In genomic region chr3:87970184-87970938, GRCm38 (mm10) we compare ENCODE assay signal across 8 mouse cellular contexts. TPM values are rescaled to one million over a fixed set of nuclear protein-coding genes. Genes with fewer than 3 reads are reported as not detected.
DNase-seq lines count a peak whose midpoint lies in the region; ATAC-seq and TF ChIP-seq lines count a peak whose summit lies in the region.

No protein-coding gene starts in this region.

- TF ChIP-seq POLR2A in spleen, adult 2 months (IDR thresholded peaks at IDR 0.05; ENCODE audit: low read depth, low read length): no peak

- peaks cover 32% of the 10 kb centered on the region for H3K27me3 ChIP-seq in heart, postnatal 0 days (ENCODE audit: control insufficient read depth, insufficient read depth, low read length)
- H3K27me3 ChIP-seq in spleen, adult 2 months (ENCODE audit: control insufficient read depth, insufficient read depth, low read length): peaks cover 16% of the 10 kb centered on the region

- ATAC-seq in frontal cortex, adult (ENCODE audit: low TSS enrichment): 0 out of 2 replicates have a peak, but pooled peaks have one; percentile 32
- ATAC-seq in heart, postnatal 0 days (ENCODE audit: insufficient read depth, low read depth): no peak

- H3K4me1 ChIP-seq in heart, postnatal 0 days (ENCODE audit: control insufficient read depth, insufficient read depth): 0 out of 2 replicates have a peak, but pooled peaks cover 11% of the 10 kb centered on the region
- H3K4me1 ChIP-seq in spleen, adult 2 months (ENCODE audit: control insufficient read depth, insufficient read depth, insufficient read length): peaks cover 9% of the 10 kb centered on the region

- peak; percentile 75 for TF ChIP-seq CTCF in heart, postnatal 0 days (IDR thresholded peaks at IDR 0.05; ENCODE audit: low read depth)
- peak; percentile 52; the same call in 1 of the 2 replicates for TF ChIP-seq CTCF in spleen, adult 2 months (IDR thresholded peaks at IDR 0.05; ENCODE audit: extremely low read depth, insufficient read depth, insufficient read length, insufficient replicate concordance)

- peak overlapping the region; percentile 59 for H3K4me3 ChIP-seq in heart, postnatal 0 days (ENCODE audit: low read depth, low read length)
- peak overlapping the region; percentile 29; the same call in 1 of the 2 replicates for H3K4me3 ChIP-seq in spleen, adult 2 months (ENCODE audit: extremely low read depth, insufficient read depth, insufficient read length)

- 0 out of 2 replicates have a peak overlapping the region, but pooled peaks have one; percentile 4 for H3K27ac ChIP-seq in heart, postnatal 0 days (ENCODE audit: low read depth)
- H3K27ac ChIP-seq in spleen, adult 2 months (ENCODE audit: insufficient read depth, low read length): no peak overlapping the region

- no peaks in the 10 kb centered on the region for H3K36me3 ChIP-seq in heart, postnatal 0 days (replicated peaks; ENCODE audit: control insufficient read depth, insufficient read depth, low read length)
- H3K36me3 ChIP-seq in spleen, adult 2 months (ENCODE audit: control insufficient read depth, insufficient read depth, low read length): no peaks in the 10 kb centered on the region

- H3K9me3 ChIP-seq in heart, postnatal 0 days (replicated peaks; ENCODE audit: control insufficient read depth, low read length): no peaks in the 10 kb centered on the region

- no peak for TF ChIP-seq EP300 in heart, postnatal 0 days (IDR thresholded peaks at IDR 0.05; ENCODE audit: low read depth)

- no peak for DNase-seq in frontal cortex, postnatal 25 days (ENCODE audit: low spot score in 2 of 2)
- DNase-seq in MN1 (ENCODE audit: low spot score): peak; percentile 78
- DNase-seq in embryo, embryonic 11.5 days (ENCODE audit: low read depth, low spot score): peak; percentile 71
- peak; percentile 49 for DNase-seq in heart, postnatal 0 days (ENCODE audit: low spot score)
- peak; percentile 47 to 78 for DNase-seq in kidney, postnatal 36 days
- DNase-seq in lung, postnatal 4 days: peak; percentile 39 to 74
- DNase-seq in spleen, adult 2 months (ENCODE audit: low read depth in 1 of 2, low spot score in 2 of 2): peak; percentile 34 to 36

- H3K9ac ChIP-seq in heart, postnatal 0 days (replicated peaks; ENCODE audit: low read depth, low read length): peak overlapping the region; percentile 66

- 2% methylated on average over 21 of the region's 21 CpGs for WGBS in heart, postnatal 0 days
- 4% methylated on average over 21 of the region's 21 CpGs for WGBS in spleen, adult 2 months

- peak overlapping the region; percentile 73 for H3K4me2 ChIP-seq in heart, postnatal 0 days (ENCODE audit: low read depth, low read length)

RNA-seq across cellular contexts. Expression of gene Nes, which starts 0.5 kb away (rescaled TPM):
- total RNA-seq in heart, postnatal 0 days (2014; rRNA removed; ENCODE audit: low replicate concordance): 17.2 and 35.7 TPM in 2 replicates
- 9.1 and 9.9 TPM in 2 replicates for polyA plus RNA-seq in heart, postnatal 0 days (2015; fragmentation: Nextera tagmentation; extraction: Ambion mirVana)
- 1.2 and 1.7 TPM in 2 replicates for polyA plus RNA-seq in spleen, adult 2 months (2012; rRNA removed)

RNA-seq across cellular contexts. Expression of gene Crabp2, which starts 21.9 kb away (rescaled TPM):
- 0.53 TPM in 1 of 2 replicates, not detected in the other for total RNA-seq in heart, postnatal 0 days (2014; rRNA removed; ENCODE audit: low replicate concordance)
- polyA plus RNA-seq in heart, postnatal 0 days (2015; fragmentation: Nextera tagmentation; extraction: Ambion mirVana): 0.37 and 0.62 TPM in 2 replicates
- polyA plus RNA-seq in spleen, adult 2 months (2012; rRNA removed): 0.08 TPM in 1 of 2 replicates, not detected in the other

RNA-seq across cellular contexts. Expression of gene Bcan, which starts 29.7 kb away (rescaled TPM):
- total RNA-seq in heart, postnatal 0 days (2014; rRNA removed; ENCODE audit: low replicate concordance): not detected in 2 replicates
- 0.04 TPM in 1 of 2 replicates, not detected in the other for polyA plus RNA-seq in heart, postnatal 0 days (2015; fragmentation: Nextera tagmentation; extraction: Ambion mirVana)
- polyA plus RNA-seq in spleen, adult 2 months (2012; rRNA removed): 0.11 TPM in 1 of 2 replicates, not detected in the other

RNA-seq across cellular contexts. Expression of gene Rrnad1, which starts 39.8 kb away (rescaled TPM):
- 14.5 and 56.8 TPM in 2 replicates for total RNA-seq in heart, postnatal 0 days (2014; rRNA removed; ENCODE audit: low replicate concordance)
- 7.9 and 8.0 TPM in 2 replicates for polyA plus RNA-seq in heart, postnatal 0 days (2015; fragmentation: Nextera tagmentation; extraction: Ambion mirVana)
- polyA plus RNA-seq in spleen, adult 2 months (2012; rRNA removed): 35.6 and 36.7 TPM in 2 replicates

RNA-seq across cellular contexts. Expression of gene Isg20l2, which starts 40.2 kb away (rescaled TPM):
- 8.2 and 24.0 TPM in 2 replicates for total RNA-seq in heart, postnatal 0 days (2014; rRNA removed; ENCODE audit: low replicate concordance)
- polyA plus RNA-seq in heart, postnatal 0 days (2015; fragmentation: Nextera tagmentation; extraction: Ambion mirVana): 14.2 and 16.2 TPM in 2 replicates
- 14.3 and 17.4 TPM in 2 replicates for polyA plus RNA-seq in spleen, adult 2 months (2012; rRNA removed)

Comparison
In these comparisons a context has a peak if more than half of its experiments do, and no peak if none do; other contexts are left out.
1. DNase-seq: peak in MN1 (single experiment), embryo, embryonic 11.5 days (single experiment), heart, postnatal 0 days (single experiment), kidney, postnatal 36 days (2 of 2), lung, postnatal 4 days (2 of 2) and spleen, adult 2 months (2 of 2); none in frontal cortex, postnatal 25 days (0 of 2).